8 mouse cellular contexts compared by ENCODE assay signal in genomic region chr4:40239409-40240271, GRCm38 (mm10). TPM values are rescaled to one million over a fixed set of nuclear protein-coding genes. Genes with fewer than 3 reads are reported as not detected.
DNase-seq lines count a peak whose midpoint lies in the region; ATAC-seq and TF ChIP-seq lines count a peak whose summit lies in the region.

Ddx58 (minus strand) TSS chr4:40239828.

- H3K36me3 ChIP-seq in hindbrain, postnatal 0 days (ENCODE audit: insufficient read depth, low read length), result no peaks in the 10 kb centered on the region
- peaks cover 3% of the 10 kb centered on the region; the same call in 1 of the 2 replicates for H3K36me3 ChIP-seq in liver, embryonic 13.5 days

- ATAC-seq in hindbrain, postnatal 0 days, result peak; percentile 24; the same call in 1 of the 2 replicates
- ATAC-seq in liver, embryonic 13.5 days (ENCODE audit: low read depth), result peak; percentile 45

- intact Hi-C loops in left cerebral cortex, adult 2 months (cut with DNase I), result no loop called here
- intact Hi-C loops in left cerebral cortex, postnatal 14 days (cut with DNase I), result no loop called here
- intact Hi-C loops in gastrocnemius, adult 2 months (cut with DNase I), result loop anchor here (5.0 kb wide), 1 partner anchor 38 kb away; the partner anchor contains the start of gene Ndufb6

- no peaks in the 10 kb centered on the region for H3K9me3 ChIP-seq in hindbrain, postnatal 0 days (ENCODE audit: low read length)
- H3K9me3 ChIP-seq in liver, embryonic 13.5 days (replicated peaks), result no peaks in the 10 kb centered on the region

- WGBS in hindbrain, postnatal 0 days, result 3% methylated on average over 34 of the region's 35 CpGs
- WGBS in liver, embryonic 13.5 days (ENCODE audit: insufficient replicate concordance), result 3% methylated on average over 35 of the region's 35 CpGs

- DNase-seq in left cerebral cortex, adult 2 months (ENCODE audit: extremely low spot score in 1 of 2, low spot score in 2 of 2), result no peak
- DNase-seq in left cerebral cortex, postnatal 14 days (ENCODE audit: low spot score in 2 of 2), result no peak
- peak; percentile 47 for DNase-seq in gastrocnemius, adult 2 months
- DNase-seq in hindbrain, postnatal 0 days (ENCODE audit: low spot score), result peak; percentile 49
- no peak for DNase-seq in liver, embryonic 13.5 days
- DNase-seq in naive thymus-derived CD4-positive, alpha-beta T cell, adult 2 months (ENCODE audit: low read depth), result peak; percentile 81
- peak; percentile 82 for DNase-seq in yolk sac, embryonic 10.5 days (ENCODE audit: low spot score)

- no peaks in the 10 kb centered on the region for H3K4me1 ChIP-seq in brown adipose tissue, adult 24 weeks (ENCODE audit: control insufficient read depth, insufficient read depth, insufficient read length, low read length)
- peaks cover 10% of the 10 kb centered on the region for H3K4me1 ChIP-seq in hindbrain, postnatal 0 days (ENCODE audit: insufficient read depth, low read length)
- H3K4me1 ChIP-seq in liver, embryonic 13.5 days (replicated peaks), result peaks cover 11% of the 10 kb centered on the region

- H3K4me3 ChIP-seq in left cerebral cortex, adult 2 months, result peak within 1 kb of the TSS; percentile 61
- peak within 1 kb of the TSS; percentile 96 for H3K4me3 ChIP-seq in brown adipose tissue, adult 24 weeks (ENCODE audit: insufficient read depth, low read depth, low read length)
- peak within 1 kb of the TSS; percentile 87 for H3K4me3 ChIP-seq in gastrocnemius, adult 2 months
- peak within 1 kb of the TSS; percentile 52 for H3K4me3 ChIP-seq in hindbrain, postnatal 0 days (ENCODE audit: low read length)
- H3K4me3 ChIP-seq in liver, embryonic 13.5 days (replicated peaks), result peak within 1 kb of the TSS; percentile 69

- no peak for TF ChIP-seq CTCF in left cerebral cortex, adult 2 months (IDR thresholded peaks at IDR 0.05)
- TF ChIP-seq CTCF in gastrocnemius, adult 2 months (IDR thresholded peaks at IDR 0.05), result no peak
- TF ChIP-seq CTCF in hindbrain, postnatal 0 days (IDR thresholded peaks at IDR 0.05; ENCODE audit: low read depth), result no peak

- H3K27ac ChIP-seq in left cerebral cortex, adult 2 months, result no peak within 1 kb of the TSS
- peak within 1 kb of the TSS; percentile 94 for H3K27ac ChIP-seq in brown adipose tissue, adult 24 weeks (replicated peaks; ENCODE audit: low read depth, low read length)
- H3K27ac ChIP-seq in gastrocnemius, adult 2 months, result peak within 1 kb of the TSS; percentile 88
- no peak within 1 kb of the TSS for H3K27ac ChIP-seq in hindbrain, postnatal 0 days
- H3K27ac ChIP-seq in liver, embryonic 13.5 days, result 0 out of 2 replicates have a peak within 1 kb of the TSS, but pooled peaks have one; percentile 3

- no peaks in the 10 kb centered on the region for H3K27me3 ChIP-seq in hindbrain, postnatal 0 days (ENCODE audit: insufficient read depth, low read length)
- no peaks in the 10 kb centered on the region for H3K27me3 ChIP-seq in liver, embryonic 13.5 days

- peak within 1 kb of the TSS; percentile 46 for H3K9ac ChIP-seq in hindbrain, postnatal 0 days (replicated peaks; ENCODE audit: low read length)
- peak within 1 kb of the TSS; percentile 71 for H3K9ac ChIP-seq in liver, embryonic 13.5 days

- H3K4me2 ChIP-seq in hindbrain, postnatal 0 days (ENCODE audit: low read depth, low read length), result peak within 1 kb of the TSS; percentile 87
- peak within 1 kb of the TSS; percentile 82 for H3K4me2 ChIP-seq in liver, embryonic 13.5 days

RNA-seq across cellular contexts. Expression of gene Ddx58, which starts in this region (rescaled TPM):
- total RNA-seq in left cerebral cortex, adult 2 months (2021), result 1 to 10 TPM; 3.6 to 4.2 TPM
- 1 to 10 TPM; 3.1 to 5.1 TPM for total RNA-seq in left cerebral cortex, postnatal 14 days (2021)
- polyA plus RNA-seq in brown adipose tissue, adult 24 weeks (2012; ENCODE audit: insufficient read depth, insufficient read length, missing spikeins), result 12.0 and 16.6 TPM in 2 replicates
- 1 to 10 TPM; 2.4 to 3.0 TPM for total RNA-seq in gastrocnemius, adult 2 months (2021)
- 4.2 and 7.0 TPM in 2 replicates for total RNA-seq in hindbrain, postnatal 0 days (2014; rRNA removed)
- 2.3 and 4.2 TPM in 2 replicates for polyA plus RNA-seq in hindbrain, postnatal 0 days (2015; fragmentation: Nextera tagmentation; extraction: Ambion mirVana)
- polyA plus RNA-seq in liver, embryonic 13.5 days (2015; fragmentation: Nextera tagmentation; extraction: Ambion mirVana), result 2.8 and 3.6 TPM in 2 replicates

Comparison
In these comparisons a context has a peak if more than half of its experiments do, and no peak if none do; other contexts are left out.
1. DNase-seq: peak in gastrocnemius, adult 2 months (single experiment), hindbrain, postnatal 0 days (single experiment), naive thymus-derived CD4-positive, alpha-beta T cell, adult 2 months (single experiment) and yolk sac, embryonic 10.5 days (single experiment); none in left cerebral cortex, adult 2 months (0 of 2), left cerebral cortex, postnatal 14 days (0 of 2) and liver, embryonic 13.5 days (single experiment).
2. H3K27ac ChIP-seq: peak in brown adipose tissue, adult 24 weeks (single experiment), gastrocnemius, adult 2 months (single experiment) and liver, embryonic 13.5 days (single experiment); none in left cerebral cortex, adult 2 months (single experiment) and hindbrain, postnatal 0 days (single experiment).
3. Peak in every context shown above with its lines, with median percentiles within 50 percentile points of each other: H3K4me3 ChIP-seq.